Mouse (Mus musculus) embryonic fibroblast, embryonic 13.5 days (primary cell): ENCODE data around the gene Nhs.

Experiments used
- CTCF ChIP-seq: IDR thresholded peaks from 2 replicates; pipeline ENCODE4 v1.5.1; 2011; ENCODE audit warnings: mild to moderate bottlenecking, control low read depth, low read length, moderate library complexity, borderline replicate concordance; ENCODE audit not compliant: insufficient read depth
- POLR2A ChIP-seq: IDR thresholded peaks from 2 replicates; pipeline ENCODE4 v1.6.1; 2011; ENCODE audit warnings: low read depth, mild to moderate bottlenecking, control low read depth, low read length, moderate library complexity

GRCm38 (mm10) chrX:162158743-162159636, 540 bp downstream of the Nhs start:
- TF ChIP-seq CTCF: peak; percentile 12; the same call in 1 of the 2 replicates
- no peak for TF ChIP-seq POLR2A
